Mouse (Mus musculus): Measurements from ENCODE around the gene Epb41l4b.

The Epb41l4b gene

GRCm38 (mm10) chr4:57143026-57143937 is at the start of gene Epb41l4b:
TSS of gene Epb41l4b (minus strand) at chr4:57143437.
- peak; percentile 70 for DNase-seq (ENCODE audit: low spot score)

- no peak for DNase-seq (ENCODE audit: low spot score)
These were observed 48.5 kb upstream of the Epb41l4b start for GRCm38 (mm10) chr4:57191543-57192283.

GRCm38 (mm10) chr4:57189881-57190280 is 46.6 kb upstream of the Epb41l4b start:
- no peak for DNase-seq (ENCODE audit: low spot score)

GRCm38 (mm10) chr4:57186035-57186434 is 42.8 kb upstream of the Epb41l4b start:
- DNase-seq (ENCODE audit: low spot score): no peak

- no peak for DNase-seq (ENCODE audit: low spot score)
These were observed 42.2 kb upstream of the Epb41l4b start for GRCm38 (mm10) chr4:57185462-57185861.

GRCm38 (mm10) chr4:57183493-57183892 is 40.3 kb upstream of the Epb41l4b start:
- no peak for DNase-seq (ENCODE audit: low spot score)

- DNase-seq (ENCODE audit: low spot score): no peak
These were observed 38.3 kb upstream of the Epb41l4b start for GRCm38 (mm10) chr4:57181538-57181937.

GRCm38 (mm10) chr4:57178881-57179280 is 35.6 kb upstream of the Epb41l4b start:
- no peak for DNase-seq (ENCODE audit: low spot score)

- DNase-seq (ENCODE audit: low spot score): no peak
These were observed 32.1 kb upstream of the Epb41l4b start for GRCm38 (mm10) chr4:57175329-57175728.

GRCm38 (mm10) chr4:57172861-57173260 is 29.6 kb upstream of the Epb41l4b start:
- no peak for DNase-seq (ENCODE audit: low spot score)

- DNase-seq (ENCODE audit: low spot score): no peak
These were observed 28.6 kb upstream of the Epb41l4b start for GRCm38 (mm10) chr4:57171817-57172216.

- DNase-seq (ENCODE audit: low spot score): no peak
These were observed 25.4 kb upstream of the Epb41l4b start for GRCm38 (mm10) chr4:57168680-57169079.

GRCm38 (mm10) chr4:57168277-57168676 is 25.0 kb upstream of the Epb41l4b start:
- DNase-seq (ENCODE audit: low spot score): no peak

GRCm38 (mm10) chr4:57166922-57167870 is 24.0 kb upstream of the Epb41l4b start:
- DNase-seq (ENCODE audit: low spot score): no peak

- DNase-seq (ENCODE audit: low spot score): no peak
These were observed 22.4 kb upstream of the Epb41l4b start for GRCm38 (mm10) chr4:57165654-57166053.

- no peak for DNase-seq (ENCODE audit: low spot score)
These were observed 21.5 kb upstream of the Epb41l4b start for GRCm38 (mm10) chr4:57164578-57165210.

GRCm38 (mm10) chr4:57162789-57163722 is 19.8 kb upstream of the Epb41l4b start:
- no peak for DNase-seq (ENCODE audit: low spot score)

- DNase-seq (ENCODE audit: low spot score): no peak
These were observed 17.3 kb upstream of the Epb41l4b start for GRCm38 (mm10) chr4:57160571-57160970.

GRCm38 (mm10) chr4:57156549-57157169 is 13.4 kb upstream of the Epb41l4b start:
- no peak for DNase-seq (ENCODE audit: low spot score)

GRCm38 (mm10) chr4:57153838-57154237 is 10.6 kb upstream of the Epb41l4b start:
- DNase-seq (ENCODE audit: low spot score): no peak

All from T-cell, adult 2 months (primary cell).